Mouse (Mus musculus) liver, embryonic 13.5 days (tissue): Measurements from ENCODE around the gene Olfr1216. TPM values are rescaled to one million over a fixed set of nuclear protein-coding genes. Genes with fewer than 3 reads are reported as not detected.
"Not testable (repeated sequence)": the region's sequence is repeated elsewhere in the genome, so short reads cannot be mapped to it uniquely, and the experiment has no call there.

Experiments
- ATAC-seq: fragments of 200-750 bp; cut with Nextera tagmentation; 2 replicates; pipeline ENCODE4 v1.8.0; 2017; ENCODE audit warnings: low read depth, mild to moderate bottlenecking, moderate number of reproducible peaks, moderate library complexity
- DNase-seq: peaks from one replicate; pipeline ENCODE4 v3.0.0; 2022
- H3K27ac ChIP-seq: fragments of 300-500 bp; sonication (generic); 2 replicates; pipeline ENCODE4 v1.5.1; 2015; ENCODE audit warnings: moderate library complexity, mild to moderate bottlenecking, inconsistent platforms
- H3K27me3 ChIP-seq: fragments of 300-500 bp; sonication (generic); 2 replicates; pipeline ENCODE4 v1.6.1; 2015; ENCODE audit warnings: mild to moderate bottlenecking, inconsistent platforms
- H3K36me3 ChIP-seq: fragments of 300-500 bp; sonication (generic); 2 replicates; pipeline ENCODE4 v1.6.1; 2015; ENCODE audit warnings: mild to moderate bottlenecking, inconsistent platforms
- H3K4me1 ChIP-seq: fragments of 300-500 bp; sonication (generic); replicated peaks from 2 replicates; pipeline ENCODE4 v1.6.1; 2015; ENCODE audit warnings: inconsistent platforms
- H3K4me2 ChIP-seq: fragments of 300-500 bp; sonication (generic); 2 replicates; pipeline ENCODE4 v1.6.1; 2015; ENCODE audit warnings: inconsistent platforms, mild to moderate bottlenecking, moderate library complexity
- H3K4me3 ChIP-seq: fragments of 300-500 bp; sonication (generic); replicated peaks from 2 replicates; pipeline ENCODE4 v1.5.1; 2015; ENCODE audit warnings: mild to moderate bottlenecking, inconsistent platforms
- H3K9ac ChIP-seq: fragments of 300-500 bp; sonication (generic); 2 replicates; pipeline ENCODE4 v1.6.1; 2015; ENCODE audit warnings: mild to moderate bottlenecking, inconsistent platforms
- H3K9me3 ChIP-seq: fragments of 300-500 bp; sonication (generic); replicated peaks from 2 replicates; pipeline ENCODE4 v1.6.1; 2016; ENCODE audit warnings: inconsistent platforms
- WGBS: fragments of 180-500 bp; shearing (Covaris S2); methylation state at CpG from one replicate; pipeline ENCODE4 v1.1.7; 2015; ENCODE audit not compliant: insufficient replicate concordance; 5-methylcytosine and 5-hydroxymethylcytosine counted together
- polyA plus RNA-seq: library from polyadenylated mRNA; unstranded; fragments of >200 nt; fragmentation: Nextera tagmentation; extraction: Ambion mirVana; gene quantifications from 2 replicates; pipeline ENCODE4 v1.2.1, GENCODE M21; 2015

The Olfr1216 gene
- polyA plus RNA-seq, result not detected in 2 replicates

- Histone ChIP-seq H3K9ac (no peak within 1 kb of the TSS), H3K4me2 (no peak within 1 kb of the TSS), H3K36me3 (no peaks in the 10 kb centered on the region), H3K27me3 (no peaks in the 10 kb centered on the region), H3K4me1 (no peaks in the 10 kb centered on the region), H3K27ac (no peak within 1 kb of the TSS), H3K9me3 (no peaks in the 10 kb centered on the region), H3K4me3 (no peak within 1 kb of the TSS)
- DNase-seq, result no peak
- WGBS, result 55% methylated on average over 1 of the region's 1 CpGs
- no peak for ATAC-seq
Measured at GRCm38 (mm10) chr2:89018240-89018639, at the start of gene Olfr1216. Gene Olfr1216 (minus strand): TSS chr2:89018340.

GRCm38 (mm10) chr2:89061087-89061486 is 42.9 kb upstream of the Olfr1216 start, which contains the start of gene Olfr1218:
Gene Olfr1218 (minus strand): TSS chr2:89061187.
- Histone ChIP-seq H3K9ac (no peak within 1 kb of the TSS), H3K36me3 (no peaks in the 10 kb centered on the region), H3K9me3 (no peaks in the 10 kb centered on the region), H3K4me3 (no peak within 1 kb of the TSS), H3K27me3 (no peaks in the 10 kb centered on the region), H3K4me1 (no peaks in the 10 kb centered on the region), H3K4me2 (no peak within 1 kb of the TSS), H3K27ac (no peak within 1 kb of the TSS)
- DNase-seq (no peak), ATAC-seq (no peak)

GRCm38 (mm10) chr2:89031965-89032364 is 13.8 kb upstream of the Olfr1216 start, which contains the start of gene Olfr1217:
Gene Olfr1217 (minus strand): TSS chr2:89032065.
- no peak within 1 kb of the TSS for H3K9ac ChIP-seq
- H3K4me2 ChIP-seq, result no peak within 1 kb of the TSS
- H3K27ac ChIP-seq, result no peak within 1 kb of the TSS
- ATAC-seq (no peak), DNase-seq (no peak)
- H3K4me1 ChIP-seq, result no peaks in the 10 kb centered on the region
- no peaks in the 10 kb centered on the region for H3K9me3 ChIP-seq
- WGBS, result 41% methylated on average over 2 of the region's 2 CpGs
- no peak within 1 kb of the TSS for H3K4me3 ChIP-seq
- H3K27me3 ChIP-seq, result no peaks in the 10 kb centered on the region
- no peaks in the 10 kb centered on the region for H3K36me3 ChIP-seq

GRCm38 (mm10) chr2:89021436-89021835 is 3.3 kb upstream of the Olfr1216 start:
- not testable (repeated sequence) for H3K9me3 ChIP-seq, H3K27me3 ChIP-seq, H3K4me3 ChIP-seq, DNase-seq, H3K4me1 ChIP-seq, ATAC-seq, H3K27ac ChIP-seq, H3K36me3 ChIP-seq, H3K9ac ChIP-seq, H3K4me2 ChIP-seq
- 52% methylated on average over 3 of the region's 3 CpGs for WGBS

- H3K9me3 ChIP-seq, result no peaks in the 10 kb centered on the region
- no peak for DNase-seq
- no peaks in the 10 kb centered on the region for H3K36me3 ChIP-seq
- no peak within 1 kb of the TSS for H3K9ac ChIP-seq
- no peak within 1 kb of the TSS for H3K27ac ChIP-seq
- ATAC-seq, result no peak
- H3K27me3 ChIP-seq, result no peaks in the 10 kb centered on the region
- no peak within 1 kb of the TSS for H3K4me3 ChIP-seq
- no peaks in the 10 kb centered on the region for H3K4me1 ChIP-seq
- WGBS, result 40% methylated on average over 2 of the region's 2 CpGs
- H3K4me2 ChIP-seq, result no peak within 1 kb of the TSS
Measured at GRCm38 (mm10) chr2:89006873-89007272, 11.3 kb downstream of the Olfr1216 start, which contains the start of gene Olfr1215. Gene Olfr1215 (minus strand): TSS chr2:89006973.

- Histone ChIP-seq H3K4me2 (no peak within 1 kb of the TSS), H3K4me1 (no peaks in the 10 kb centered on the region)
- WGBS, result 67% methylated on average over 1 of the region's 1 CpGs
Measured at GRCm38 (mm10) chr2:88992553-88992952, 25.6 kb downstream of the Olfr1216 start, which contains the start of gene Olfr1214. Gene Olfr1214 (minus strand): TSS chr2:88992653.

GRCm38 (mm10) chr2:88980181-88980580 is 38.0 kb downstream of the Olfr1216 start, which contains the start of gene Gm13762:
Gene Gm13762 (minus strand): TSS chr2:88980281.
- Histone ChIP-seq H3K9ac (no peak within 1 kb of the TSS), H3K36me3 (no peaks in the 10 kb centered on the region), H3K4me2 (no peak within 1 kb of the TSS), H3K27me3 (no peaks in the 10 kb centered on the region), H3K4me1 (no peaks in the 10 kb centered on the region), H3K9me3 (no peaks in the 10 kb centered on the region), H3K4me3 (no peak within 1 kb of the TSS), H3K27ac (no peak within 1 kb of the TSS)
- DNase-seq, result no peak
- ATAC-seq, result no peak
- WGBS, result 68% methylated on average over 1 of the region's 1 CpGs

More at GRCm38 (mm10) chr2:88992553-88992952, 25.6 kb downstream of the Olfr1216 start, which contains the start of gene Olfr1214:
- no peak within 1 kb of the TSS for H3K27ac ChIP-seq
- no peak within 1 kb of the TSS for H3K4me3 ChIP-seq
- H3K9ac ChIP-seq, result no peak within 1 kb of the TSS
- DNase-seq (no peak), ATAC-seq (no peak)
- no peaks in the 10 kb centered on the region for H3K36me3 ChIP-seq
- no peaks in the 10 kb centered on the region for H3K9me3 ChIP-seq
- H3K27me3 ChIP-seq, result no peaks in the 10 kb centered on the region

Other genes with a start within 250 kb of the Olfr1216 start
- gene Olfr1200, start 247.9 kb downstream of the Olfr1216 start, polyA plus RNA-seq, result not detected in 2 replicates
- gene Olfr1201, start 225.3 kb downstream of the Olfr1216 start, polyA plus RNA-seq, result not detected in 2 replicates
- gene Olfr1202, start 203.8 kb downstream of the Olfr1216 start, polyA plus RNA-seq, result not detected in 2 replicates
- not detected in 2 replicates for gene Olfr1205, start 188.6 kb downstream of the Olfr1216 start, polyA plus RNA-seq
- not detected in 2 replicates for gene Olfr1204, start 169.0 kb downstream of the Olfr1216 start, polyA plus RNA-seq
- not detected in 2 replicates for gene Olfr1206, start 155.1 kb downstream of the Olfr1216 start, polyA plus RNA-seq
- not detected in 2 replicates for gene Olfr1208, start 116.0 kb downstream of the Olfr1216 start, polyA plus RNA-seq
- not detected in 2 replicates for gene Olfr1209, start 103.2 kb downstream of the Olfr1216 start, polyA plus RNA-seq
- gene Olfr1211, start 80.2 kb downstream of the Olfr1216 start, polyA plus RNA-seq, result not detected in 2 replicates
- not detected in 2 replicates for gene Olfr1212, start 64.4 kb downstream of the Olfr1216 start, polyA plus RNA-seq
- gene Gm13762, start 38.1 kb downstream of the Olfr1216 start, polyA plus RNA-seq, result not detected in 2 replicates
- gene Olfr1214, start 25.7 kb downstream of the Olfr1216 start, polyA plus RNA-seq, result not detected in 2 replicates
- gene Olfr1215, start 11.4 kb downstream of the Olfr1216 start, polyA plus RNA-seq, result not detected in 2 replicates
- not detected in 2 replicates for gene Olfr1217, start 13.7 kb upstream of the Olfr1216 start, polyA plus RNA-seq
- not detected in 2 replicates for gene Olfr1218, start 42.8 kb upstream of the Olfr1216 start, polyA plus RNA-seq
- gene Olfr1219, start 65.2 kb upstream of the Olfr1216 start, polyA plus RNA-seq, result not detected in 2 replicates
- gene Olfr1220, start 88.5 kb upstream of the Olfr1216 start, polyA plus RNA-seq, result not detected in 2 replicates
- gene Olfr1221, start 98.9 kb upstream of the Olfr1216 start, polyA plus RNA-seq, result not detected in 2 replicates
- gene Olfr1222, start 114.7 kb upstream of the Olfr1216 start, polyA plus RNA-seq, result not detected in 2 replicates
- not detected in 2 replicates for gene Olfr1223, start 133.2 kb upstream of the Olfr1216 start, polyA plus RNA-seq
- not detected in 2 replicates for gene Olfr1224-ps1, start 145.8 kb upstream of the Olfr1216 start, polyA plus RNA-seq
- gene Olfr1225, start 156.3 kb upstream of the Olfr1216 start, polyA plus RNA-seq, result not detected in 2 replicates
- gene Olfr1226, start 181.7 kb upstream of the Olfr1216 start, polyA plus RNA-seq, result not detected in 2 replicates
- gene Olfr1228, start 235.7 kb upstream of the Olfr1216 start, polyA plus RNA-seq, result not detected in 2 replicates